17 mouse cellular contexts compared by ENCODE assay signal in genomic region chr10:59602891-59603290, GRCm38 (mm10). TPM values are rescaled to one million over a fixed set of nuclear protein-coding genes. Genes with fewer than 3 reads are reported as not detected.
DNase-seq lines count a peak whose midpoint lies in the region; ATAC-seq and TF ChIP-seq lines count a peak whose summit lies in the region.
"Had no signal": no experiment of that assay in that cellular context is flagged by ENCODE, and none has a peak within 500 bp of the region (broad histone marks: within the 10 kb centered on the region; RNA-seq: fewer than 3 reads in every experiment).

No protein-coding gene starts in this region.

- no peak overlapping the region for H3K9ac ChIP-seq in forebrain, postnatal 0 days
- no peak overlapping the region for H3K9ac ChIP-seq in forebrain, embryonic 16.5 days (replicated peaks; ENCODE audit: low read depth, low read length)
- H3K9ac ChIP-seq in limb, embryonic 13.5 days: no peak overlapping the region
- no peak overlapping the region for H3K9ac ChIP-seq in intestine, embryonic 15.5 days
- H3K9ac ChIP-seq: lung, embryonic 15.5 days had no signal

- no peak for TF ChIP-seq POLR2A in cerebellum, adult 2 months (IDR thresholded peaks at IDR 0.05; ENCODE audit: borderline replicate concordance, insufficient read depth, low read length)

- no peak overlapping the region for H3K4me2 ChIP-seq in forebrain, postnatal 0 days (ENCODE audit: low read depth)
- no peak overlapping the region for H3K4me2 ChIP-seq in forebrain, embryonic 16.5 days (ENCODE audit: low read length)
- no peak overlapping the region; the same call in 1 of the 2 replicates for H3K4me2 ChIP-seq in limb, embryonic 13.5 days (replicated peaks)
- H3K4me2 ChIP-seq in intestine, embryonic 15.5 days (replicated peaks): no peak overlapping the region
- H3K4me2 ChIP-seq: lung, embryonic 15.5 days had no signal

- peak; percentile 59 for ATAC-seq in forebrain, postnatal 0 days
- ATAC-seq in forebrain, embryonic 16.5 days: no peak
- no peak for ATAC-seq in limb, embryonic 13.5 days (ENCODE audit: low FRiP score, low read depth)
- no peak for ATAC-seq in intestine, embryonic 15.5 days
- ATAC-seq: Patski had no signal

- peak overlapping the region; percentile 52 for H3K27ac ChIP-seq in forebrain, postnatal 0 days (ENCODE audit: low read depth, low read length)
- H3K27ac ChIP-seq in forebrain, embryonic 16.5 days (ENCODE audit: low read length): no peak overlapping the region
- peak overlapping the region; percentile 23; the same call in 1 of the 2 replicates for H3K27ac ChIP-seq in limb, embryonic 13.5 days
- no peak overlapping the region for H3K27ac ChIP-seq in limb, embryonic 10.5 days
- peak overlapping the region; percentile 29; the same call in 1 of the 2 replicates for H3K27ac ChIP-seq in cerebellum, adult 2 months (ENCODE audit: insufficient read depth, low read length)
- no peak overlapping the region for H3K27ac ChIP-seq in intestine, embryonic 15.5 days
- H3K27ac ChIP-seq: kidney, postnatal 0 days; midbrain, embryonic 10.5 days had no signal

- H3K4me1 ChIP-seq in forebrain, postnatal 0 days (ENCODE audit: insufficient read depth): no peaks in the 10 kb centered on the region
- H3K4me1 ChIP-seq in forebrain, embryonic 16.5 days (replicated peaks; ENCODE audit: control insufficient read depth, insufficient read depth, low read length): peaks cover 8% of the 10 kb centered on the region; the same call in 1 of the 2 replicates
- peaks cover 36% of the 10 kb centered on the region for H3K4me1 ChIP-seq in limb, embryonic 13.5 days
- no peaks in the 10 kb centered on the region for H3K4me1 ChIP-seq in limb, embryonic 10.5 days
- peaks cover 17% of the 10 kb centered on the region for H3K4me1 ChIP-seq in cerebellum, adult 2 months (ENCODE audit: control insufficient read depth, insufficient read depth, low read length)
- peaks cover 13% of the 10 kb centered on the region; the same call in 1 of the 2 replicates for H3K4me1 ChIP-seq in intestine, embryonic 15.5 days (replicated peaks)

- peak; percentile 16 for DNase-seq in forebrain, postnatal 0 days
- no peak for DNase-seq in limb, embryonic 10.5 days (ENCODE audit: low spot score)
- peak; percentile 65 to 67 for DNase-seq in cerebellum, adult 2 months
- DNase-seq in right cerebral cortex, adult 2 months (ENCODE audit: low spot score in 2 of 2): peak; percentile 60 to 61
- no peak for DNase-seq in spleen, postnatal 4 days (ENCODE audit: low spot score in 2 of 2)
- DNase-seq: heart, adult 18-20 months; heart, postnatal 4 days had no signal

- WGBS in forebrain, postnatal 0 days: 57% methylated on average over 14 of the region's 14 CpGs
- 62% methylated on average over 14 of the region's 14 CpGs for WGBS in forebrain, embryonic 16.5 days
- WGBS in limb, embryonic 13.5 days: 77% methylated on average over 14 of the region's 14 CpGs
- WGBS in limb, embryonic 10.5 days: 79% methylated on average over 14 of the region's 14 CpGs
- WGBS in cerebellum, adult 2 months: 21% methylated on average over 14 of the region's 14 CpGs
- 51% methylated on average over 14 of the region's 14 CpGs for WGBS in intestine, embryonic 15.5 days

- H3K4me3 ChIP-seq in forebrain, postnatal 0 days (ENCODE audit: low read depth, low read length): no peak overlapping the region
- H3K4me3 ChIP-seq in forebrain, embryonic 16.5 days (replicated peaks; ENCODE audit: low read length): no peak overlapping the region
- H3K4me3 ChIP-seq in limb, embryonic 13.5 days: no peak overlapping the region
- no peak overlapping the region for H3K4me3 ChIP-seq in limb, embryonic 10.5 days
- no peak overlapping the region for H3K4me3 ChIP-seq in cerebellum, adult 2 months (replicated peaks; ENCODE audit: insufficient read depth, low read depth, low read length)
- H3K4me3 ChIP-seq in intestine, embryonic 15.5 days (replicated peaks): no peak overlapping the region
- H3K4me3 ChIP-seq: lung, embryonic 15.5 days; midbrain, embryonic 10.5 days had no signal

- H3K27me3 ChIP-seq in forebrain, postnatal 0 days (ENCODE audit: insufficient read depth, low read length): no peaks in the 10 kb centered on the region
- no peaks in the 10 kb centered on the region for H3K27me3 ChIP-seq in forebrain, embryonic 16.5 days (replicated peaks; ENCODE audit: control insufficient read depth, insufficient read depth, low read length)
- no peaks in the 10 kb centered on the region for H3K27me3 ChIP-seq in limb, embryonic 13.5 days
- no peaks in the 10 kb centered on the region for H3K27me3 ChIP-seq in limb, embryonic 10.5 days (ENCODE audit: low read depth, poor library complexity, severe bottlenecking)
- H3K27me3 ChIP-seq in cerebellum, adult 2 months (ENCODE audit: control insufficient read depth, insufficient read depth, low read length): no peaks in the 10 kb centered on the region
- H3K27me3 ChIP-seq in intestine, embryonic 15.5 days (replicated peaks): no peaks in the 10 kb centered on the region
- H3K27me3 ChIP-seq: lung, embryonic 15.5 days; Patski had no signal

- no peak for TF ChIP-seq CTCF in forebrain, postnatal 0 days (IDR thresholded peaks at IDR 0.05; ENCODE audit: low read depth)
- TF ChIP-seq CTCF in cerebellum, adult 2 months (IDR thresholded peaks at IDR 0.05; ENCODE audit: borderline replicate concordance, insufficient read depth, low read depth, low read length): no peak

- no peaks in the 10 kb centered on the region for H3K9me3 ChIP-seq in forebrain, postnatal 0 days (ENCODE audit: low read length)
- H3K9me3 ChIP-seq in forebrain, embryonic 16.5 days (ENCODE audit: control insufficient read depth, low read length): no peaks in the 10 kb centered on the region
- H3K9me3 ChIP-seq in limb, embryonic 13.5 days: no peaks in the 10 kb centered on the region
- no peaks in the 10 kb centered on the region for H3K9me3 ChIP-seq in limb, embryonic 10.5 days (replicated peaks)
- H3K9me3 ChIP-seq in intestine, embryonic 15.5 days: no peaks in the 10 kb centered on the region
- H3K9me3 ChIP-seq: lung, embryonic 15.5 days; midbrain, embryonic 10.5 days had no signal

- no peaks in the 10 kb centered on the region for H3K36me3 ChIP-seq in forebrain, postnatal 0 days (ENCODE audit: insufficient read depth)
- no peaks in the 10 kb centered on the region for H3K36me3 ChIP-seq in forebrain, embryonic 16.5 days (ENCODE audit: control insufficient read depth, insufficient read depth)
- 0 out of 2 replicates have a peak, but pooled peaks cover 8% of the 10 kb centered on the region for H3K36me3 ChIP-seq in limb, embryonic 13.5 days
- H3K36me3 ChIP-seq in limb, embryonic 10.5 days: no peaks in the 10 kb centered on the region
- H3K36me3 ChIP-seq in intestine, embryonic 15.5 days: no peaks in the 10 kb centered on the region
- H3K36me3 ChIP-seq: lung, embryonic 15.5 days; midbrain, embryonic 10.5 days had no signal

RNA-seq across cellular contexts. Expression of gene Gm10322, which starts 13.0 kb away (rescaled TPM):
- total RNA-seq in forebrain, postnatal 0 days (2014; rRNA removed): not detected in 2 replicates
- not detected in 2 replicates for polyA plus RNA-seq in forebrain, postnatal 0 days (2015; fragmentation: Nextera tagmentation; extraction: Ambion mirVana)
- not detected in 2 replicates for polyA plus RNA-seq in forebrain, embryonic 16.5 days (2015; fragmentation: Nextera tagmentation; extraction: Ambion mirVana)
- not detected in 2 replicates for polyA plus RNA-seq in limb, embryonic 13.5 days (2015; fragmentation: Nextera tagmentation; extraction: Ambion mirVana)
- polyA plus RNA-seq in limb, embryonic 10.5 days (2016; fragmentation: Nextera tagmentation; extraction: Ambion mirVana): not detected in 2 replicates
- not detected in 2 replicates for polyA plus RNA-seq in cerebellum, adult 2 months (2012; rRNA removed)
- not detected in 2 replicates for polyA plus RNA-seq in intestine, embryonic 15.5 days (2015; fragmentation: Nextera tagmentation; extraction: Ambion mirVana)
- total RNA-seq: heart, adult 18-20 months; heart, postnatal 4 days; neutrophil, adult 5-6 weeks had no signal
- polyA plus RNA-seq: brain, embryonic 14.5 days; limb, embryonic 11.5 days; lung, embryonic 15.5 days; midbrain, embryonic 10.5 days; Patski had no signal

RNA-seq across cellular contexts. Expression of gene Mcu, which starts 13.6 kb away (rescaled TPM):
- 41.0 and 47.9 TPM in 2 replicates for total RNA-seq in forebrain, postnatal 0 days (2014; rRNA removed)
- polyA plus RNA-seq in forebrain, postnatal 0 days (2015; fragmentation: Nextera tagmentation; extraction: Ambion mirVana): 51.4 and 58.0 TPM in 2 replicates
- 26.3 and 27.3 TPM in 2 replicates for polyA plus RNA-seq in forebrain, embryonic 16.5 days (2015; fragmentation: Nextera tagmentation; extraction: Ambion mirVana)
- polyA plus RNA-seq in limb, embryonic 13.5 days (2015; fragmentation: Nextera tagmentation; extraction: Ambion mirVana): 62.3 and 65.3 TPM in 2 replicates
- polyA plus RNA-seq in limb, embryonic 10.5 days (2016; fragmentation: Nextera tagmentation; extraction: Ambion mirVana): 17.4 and 28.3 TPM in 2 replicates
- 32.4 and 34.1 TPM in 2 replicates for polyA plus RNA-seq in cerebellum, adult 2 months (2012; rRNA removed)
- 66.4 and 72.6 TPM in 2 replicates for polyA plus RNA-seq in intestine, embryonic 15.5 days (2015; fragmentation: Nextera tagmentation; extraction: Ambion mirVana)

Comparison
In these comparisons a context has a peak if more than half of its experiments do, and no peak if none do; other contexts are left out.
1. H3K27ac ChIP-seq: peak in forebrain, postnatal 0 days (single experiment), limb, embryonic 13.5 days (single experiment) and cerebellum, adult 2 months (single experiment); none in forebrain, embryonic 16.5 days (single experiment), limb, embryonic 10.5 days (single experiment) and intestine, embryonic 15.5 days (single experiment).
2. DNase-seq: peak in forebrain, postnatal 0 days (single experiment), cerebellum, adult 2 months (2 of 2) and right cerebral cortex, adult 2 months (2 of 2); none in limb, embryonic 10.5 days (single experiment) and spleen, postnatal 4 days (0 of 2).